Mouse (Mus musculus) CD4-positive naive resting alpha-beta T cell, adult 76 days (primary cell): ENCODE results near the gene Eif2ak4. TPM values are rescaled to one million over a fixed set of nuclear protein-coding genes. Genes with fewer than 3 reads are reported as not detected.

Experiments
- total RNA-seq: library from RNA; stranded (reverse); gene quantifications from one replicate; pipeline ENCODE4 v1.2.4, GENCODE M21; 2023

Eif2ak4 gene
- 30.3 TPM for total RNA-seq

DNA sequence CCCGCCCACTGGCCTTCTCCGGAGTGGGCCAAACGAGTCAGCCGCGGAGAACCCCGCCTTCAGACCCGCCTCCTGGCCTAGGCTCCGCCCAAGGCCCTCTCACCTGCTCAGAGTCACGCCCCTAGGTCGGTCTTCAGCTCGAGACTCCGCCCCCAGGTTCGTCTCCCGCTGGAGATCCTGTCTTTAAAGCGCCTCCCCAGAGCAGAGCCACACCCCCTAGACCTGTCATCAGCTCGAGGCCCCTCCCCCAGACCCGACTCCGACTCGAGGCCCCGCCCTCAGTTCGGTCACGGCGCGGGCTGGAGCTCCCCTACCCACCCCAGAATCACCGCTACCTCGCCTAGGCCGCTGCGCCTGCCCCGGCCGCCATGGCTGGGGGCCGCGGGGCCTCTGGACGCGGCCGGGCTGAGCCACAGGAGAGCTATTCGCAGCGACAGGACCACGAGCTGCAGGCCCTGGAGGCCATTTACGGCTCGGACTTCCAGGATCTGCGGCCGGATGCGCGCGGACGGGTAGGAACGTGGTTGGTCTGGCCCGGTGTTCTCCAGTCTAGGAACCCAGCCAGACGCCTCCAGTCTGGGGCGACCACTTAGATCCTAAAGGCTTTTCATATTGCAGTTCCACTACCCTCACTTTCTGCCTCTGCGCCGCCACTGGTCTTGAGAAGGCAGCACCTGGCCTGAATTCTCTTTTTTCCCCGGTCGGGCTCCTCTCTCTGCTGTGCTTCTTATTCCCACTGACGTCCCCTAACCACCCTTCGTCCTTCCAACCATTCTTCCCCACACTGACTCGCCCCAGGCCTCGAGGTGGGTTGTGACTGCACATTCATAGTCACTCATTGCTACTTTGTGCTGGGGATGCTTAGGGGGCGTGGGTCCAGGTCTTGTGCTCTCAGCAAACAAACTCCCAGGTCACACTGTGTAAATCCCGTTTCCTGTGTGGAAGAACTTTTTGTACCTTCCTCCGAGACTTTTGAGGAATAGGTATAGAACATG lies at the start of gene Eif2ak4:
Gene Eif2ak4 (plus strand): TSS at position 278 of the 995 bp plus-strand sequence.

DNA sequence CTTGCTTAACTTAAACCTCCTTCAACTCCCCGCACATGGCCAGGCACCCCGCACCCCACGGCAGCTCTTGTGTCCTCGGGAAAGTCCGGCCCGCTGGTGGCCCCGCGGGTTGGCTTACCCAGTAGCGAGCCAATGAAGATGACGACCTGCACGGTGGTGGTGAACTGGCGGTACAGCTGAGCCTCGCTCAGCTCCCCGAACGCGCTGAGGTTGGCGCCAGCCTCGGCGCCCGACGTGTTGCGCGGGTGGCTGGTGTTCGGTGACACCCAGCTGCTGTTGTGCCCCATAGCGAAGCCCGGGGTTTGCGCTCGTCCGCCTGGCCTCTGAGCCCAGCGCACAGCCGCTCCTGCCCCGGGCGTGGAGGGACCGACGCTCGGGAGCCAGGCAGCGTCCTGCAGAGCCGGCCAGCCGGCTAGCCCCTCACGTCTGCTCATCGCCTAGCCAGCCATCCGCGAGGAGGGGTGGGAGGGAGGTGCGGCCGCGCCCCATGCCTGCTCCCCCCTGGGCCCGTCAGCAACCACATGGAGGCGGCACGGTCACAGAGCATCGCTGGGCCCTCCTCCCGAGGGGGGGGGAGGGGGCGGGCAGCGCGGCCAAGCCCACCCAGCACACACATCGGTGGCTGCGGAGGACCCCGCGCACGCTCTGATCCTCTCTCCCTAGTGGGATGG lies 15.4 kb upstream of the Eif2ak4 start, which contains the start of gene Gpr176:
Gene Gpr176 (minus strand): TSS at position 519 of the 671 bp plus-strand sequence.

DNA sequence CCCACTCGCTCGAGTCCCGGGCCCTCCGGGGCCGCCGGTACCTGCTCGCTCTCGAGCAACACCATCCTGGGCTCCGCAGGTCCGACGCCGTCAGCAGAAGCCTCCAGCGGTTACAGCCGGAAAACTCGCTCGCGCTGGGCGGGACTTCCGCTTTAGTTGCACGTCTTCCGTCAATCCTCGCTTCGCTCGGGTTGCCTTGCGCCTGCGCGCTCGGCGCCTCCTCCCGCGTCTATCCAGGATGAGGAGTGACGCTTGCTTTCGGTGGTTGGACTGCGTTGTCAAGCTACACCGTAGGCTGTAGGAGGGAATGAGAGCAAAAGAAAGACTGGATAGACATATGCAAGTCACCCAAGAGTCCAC lies 91.1 kb downstream of the Eif2ak4 start, which contains the start of gene Srp14:
Gene Srp14 (minus strand): TSS at position 162 of the 360 bp plus-strand sequence.

Other genes starting within 250 kb of the Eif2ak4 start
- 0.56 TPM for gene Fsip1, start 131.7 kb upstream of the Eif2ak4 start, total RNA-seq
- not detected for gene Gpr176, start 15.2 kb upstream of the Eif2ak4 start, total RNA-seq
- 86.8 TPM for gene Srp14, start 91.1 kb downstream of the Eif2ak4 start, total RNA-seq
- gene Bmf, start 161.1 kb downstream of the Eif2ak4 start, total RNA-seq = 8.6 TPM
- 2.4 TPM for gene Bub1b, start 209.6 kb downstream of the Eif2ak4 start, total RNA-seq